Mouse (Mus musculus) MEL (cell line): ENCODE data around the gene Cenpt. TPM values are rescaled to one million over a fixed set of nuclear protein-coding genes. Genes with fewer than 3 reads are reported as not detected.

Source experiments
- DNase-seq: peaks from one replicate; pipeline ENCODE4 v3.0.0; 2011; ENCODE audit warnings: low read depth, low spot score
- H3K27ac ChIP-seq: 2 replicates; pipeline ENCODE4 v1.5.1; 2012; ENCODE audit warnings: low read depth, mild to moderate bottlenecking, control low read depth, low read length, moderate library complexity; ENCODE audit not compliant: control insufficient read depth
- H3K27me3 ChIP-seq, 2 experiments: fragments of 150-350 bp in 1 of 2; sonication (generic) in 1 of 2; 2 replicates each; pipeline ENCODE4 v1.6.1; 2012; ENCODE audit warnings: low read length in 2 of 2, mild to moderate bottlenecking in 2 of 2, improper control_type of control experiment in 1 of 2, moderate library complexity in 1 of 2; ENCODE audit not compliant: insufficient read depth in 2 of 2, control insufficient read depth in 1 of 2
- H3K36me3 ChIP-seq, 2 experiments: 2 replicates each; pipeline ENCODE4 v1.6.1; 2012 to 2014; ENCODE audit warnings: low read length in 2 of 2, improper control_type of control experiment in 1 of 2, inconsistent platforms in 1 of 2, mild to moderate bottlenecking in 1 of 2; ENCODE audit not compliant: insufficient read depth in 2 of 2, control insufficient read depth in 1 of 2
- H3K4me1 ChIP-seq, 2 experiments: fragments of 150-350 bp in 1 of 2; sonication (generic) in 1 of 2; 2 replicates each; pipeline ENCODE4 v1.6.1; 2012; ENCODE audit warnings: low read length in 2 of 2, improper control_type of control experiment in 1 of 2, mild to moderate bottlenecking in 1 of 2; ENCODE audit not compliant: insufficient read depth in 2 of 2, control insufficient read depth in 1 of 2
- H3K4me3 ChIP-seq, 2 experiments: fragments of 150-350 bp in 1 of 2; sonication (generic) in 1 of 2; 2 replicates each; pipeline ENCODE4 v1.5.1; 2012; ENCODE audit warnings: low read depth in 2 of 2, low read length in 2 of 2, mild to moderate bottlenecking in 2 of 2, moderate library complexity in 2 of 2, control low read depth in 1 of 2, improper control_type of control experiment in 1 of 2; ENCODE audit not compliant: control insufficient read depth in 1 of 2, insufficient read depth in 1 of 2
- H3K79me2 ChIP-seq: 2 replicates; pipeline ENCODE4 v1.6.1; 2012; ENCODE audit warnings: mild to moderate bottlenecking, low read length, moderate library complexity; ENCODE audit not compliant: control insufficient read depth, poor library complexity, insufficient read depth
- H3K9ac ChIP-seq: 2 replicates; pipeline ENCODE4 v1.6.1; 2012; ENCODE audit warnings: low read depth, mild to moderate bottlenecking, control low read depth, low read length, moderate library complexity; ENCODE audit not compliant: control insufficient read depth, poor library complexity, severe bottlenecking
- H3K9me3 ChIP-seq: fragments of 150-350 bp; sonication (generic); replicated peaks from 2 replicates; pipeline ENCODE4 v1.6.1; 2012; ENCODE audit warnings: mild to moderate bottlenecking, low read length, improper control_type of control experiment, moderate library complexity; ENCODE audit not compliant: insufficient read depth
- CHD1 ChIP-seq: IDR thresholded peaks from 2 replicates; pipeline ENCODE4 v1.6.1; 2012; ENCODE audit warnings: low read depth, mild to moderate bottlenecking, inconsistent platforms, low read length, improper control_type of control experiment
- CHD2 ChIP-seq: IDR thresholded peaks from 2 replicates; pipeline ENCODE4 v1.6.1; 2011; ENCODE audit warnings: low read length, improper control_type of control experiment
- CTCF ChIP-seq, 3 experiments: IDR thresholded peaks in 2 of 3; conservative IDR thresholded peaks in 1 of 3; 2 replicates each; pipeline ENCODE4 v1.5.1; 2011 to 2012; ENCODE audit warnings: low read length in 3 of 3, low read depth in 2 of 3, mild to moderate bottlenecking in 2 of 3, improper control_type of control experiment in 1 of 3, inconsistent platforms in 1 of 3, mixed read lengths in 1 of 3, moderate library complexity in 1 of 3; ENCODE audit not compliant: control insufficient read depth in 1 of 3, insufficient read depth in 1 of 3, poor library complexity in 1 of 3, severe bottlenecking in 1 of 3
- ETS1 ChIP-seq: IDR thresholded peaks from 2 replicates; pipeline ENCODE4 v1.6.1; 2012; ENCODE audit warnings: low read depth, mild to moderate bottlenecking, inconsistent platforms, low read length, improper control_type of control experiment, moderate library complexity
- GABPA ChIP-seq: IDR thresholded peaks from 2 replicates; pipeline ENCODE4 v1.6.1; 2012; ENCODE audit warnings: low read depth, mild to moderate bottlenecking, inconsistent platforms, low read length, improper control_type of control experiment, moderate library complexity
- KAT2A ChIP-seq: conservative IDR thresholded peaks from 2 replicates; pipeline ENCODE4 v1.6.1; 2012; ENCODE audit warnings: low read depth, low read length, improper control_type of control experiment, inconsistent platforms
- MAFK ChIP-seq: IDR thresholded peaks from 2 replicates; pipeline ENCODE4 v1.6.1; 2011; ENCODE audit warnings: low read depth, mild to moderate bottlenecking, low read length, improper control_type of control experiment, borderline replicate concordance
- MAX ChIP-seq: IDR thresholded peaks from 2 replicates; pipeline ENCODE4 v1.6.1; 2011; ENCODE audit warnings: low read length, improper control_type of control experiment
- MAZ ChIP-seq: IDR thresholded peaks from 2 replicates; pipeline ENCODE4 v1.6.1; 2012; ENCODE audit warnings: low read depth, mild to moderate bottlenecking, inconsistent platforms, low read length, improper control_type of control experiment
- MEF2A ChIP-seq: IDR thresholded peaks from 2 replicates; pipeline ENCODE4 v1.6.1; 2014; ENCODE audit warnings: low read depth, mild to moderate bottlenecking, inconsistent platforms, low read length, improper control_type of control experiment; ENCODE audit not compliant: poor library complexity, insufficient replicate concordance, severe bottlenecking; ENCODE audit errors: extremely low read depth
- MYC ChIP-seq: IDR thresholded peaks from 2 replicates; pipeline ENCODE4 v1.6.1; 2011; ENCODE audit warnings: low read depth, mild to moderate bottlenecking, low read length, improper control_type of control experiment, moderate library complexity
- NELFE ChIP-seq: IDR thresholded peaks from 2 replicates; pipeline ENCODE4 v1.6.1; 2011; ENCODE audit warnings: low read depth, low read length, improper control_type of control experiment
- NRF1 ChIP-seq: IDR thresholded peaks from 2 replicates; pipeline ENCODE4 v1.6.1; 2014; ENCODE audit warnings: low read depth, mild to moderate bottlenecking, inconsistent platforms, low read length, improper control_type of control experiment, moderate library complexity; ENCODE audit not compliant: poor library complexity, insufficient read depth, severe bottlenecking
- POLR2AphosphoS2 ChIP-seq: IDR thresholded peaks from 2 replicates; pipeline ENCODE4 v1.6.1; 2011; ENCODE audit warnings: low read length, improper control_type of control experiment
- POLR2AphosphoS5 ChIP-seq: IDR thresholded peaks from 2 replicates; pipeline ENCODE4 v1.6.1; 2012; ENCODE audit warnings: low read depth, borderline replicate concordance, mild to moderate bottlenecking, inconsistent platforms, low read length, moderate library complexity, mixed read lengths
- RAD21 ChIP-seq: IDR thresholded peaks from 2 replicates; pipeline ENCODE4 v1.6.1; 2011; ENCODE audit warnings: mild to moderate bottlenecking, low read depth, low read length, improper control_type of control experiment
- SIN3A ChIP-seq: IDR thresholded peaks from 2 replicates; pipeline ENCODE4 v1.6.1; 2012; ENCODE audit warnings: low read length, improper control_type of control experiment, inconsistent platforms
- SMC3 ChIP-seq: IDR thresholded peaks from 2 replicates; pipeline ENCODE4 v1.6.1; 2011; ENCODE audit warnings: low read depth, low read length, improper control_type of control experiment
- USF1 ChIP-seq: IDR thresholded peaks from 2 replicates; pipeline ENCODE4 v1.6.1; 2014; ENCODE audit warnings: low read depth, mild to moderate bottlenecking, inconsistent platforms, low read length, improper control_type of control experiment, moderate library complexity
- USF2 ChIP-seq, 2 experiments: IDR thresholded peaks; 2 replicates each; pipeline ENCODE4 v1.6.1; 2011 to 2012; ENCODE audit warnings: improper control_type of control experiment in 2 of 2, low read length in 2 of 2, borderline replicate concordance in 1 of 2, inconsistent platforms in 1 of 2, low read depth in 1 of 2, mild to moderate bottlenecking in 1 of 2; ENCODE audit not compliant: insufficient read depth in 1 of 2
- ZKSCAN1 ChIP-seq: IDR thresholded peaks from 2 replicates; pipeline ENCODE4 v1.6.1; 2012; ENCODE audit warnings: low read depth, mild to moderate bottlenecking, inconsistent platforms, low read length, improper control_type of control experiment, moderate library complexity
- ZMIZ1 ChIP-seq: IDR thresholded peaks from 2 replicates; pipeline ENCODE4 v1.6.1; 2012; ENCODE audit warnings: low read depth, mild to moderate bottlenecking, inconsistent platforms, low read length, improper control_type of control experiment, moderate library complexity
- polyA plus RNA-seq, 2 experiments: library from polyadenylated mRNA; stranded (reverse) in 1 of 2; unstranded in 1 of 2; fragments of >175 nt in 1 of 2; fragments of >200 nt in 1 of 2; gene quantifications; 2 replicates each; pipeline versions ENCODE4 v1.2.1 to v1.2.4; 2012; ENCODE audit warnings: low replicate concordance in 2 of 2, low read depth in 1 of 2; ENCODE audit not compliant: insufficient read length in 2 of 2, insufficient read depth in 1 of 2, missing spikeins in 1 of 2
- total RNA-seq: library from RNA; depleted of rRNA; stranded (reverse); fragments of 300-350 nt; gene quantifications from 2 replicates; pipeline ENCODE4 v1.2.3, GENCODE M21; 2012

Gene Cenpt
- total and polyA plus RNA-seq, 3 experiments: 14.2 to 26.5 TPM; not detected in 1

- no peak overlapping the region for H3K4me3 ChIP-seq
- H3K4me1 ChIP-seq: no peaks in the 10 kb centered on the region
- no peak overlapping the region for H3K9ac ChIP-seq
- peaks cover 0 to 1% of the 10 kb centered on the region in 2 experiments; a peak in 2 of 4 replicates for H3K36me3 ChIP-seq
- no peak overlapping the region for H3K27ac ChIP-seq
- TF ChIP-seq MAFK: no peak
- TF ChIP-seq SIN3A: no peak
- no peak for TF ChIP-seq POLR2AphosphoS2
- no peak for TF ChIP-seq MEF2A
- no peak for TF ChIP-seq CHD2
- no peak for TF ChIP-seq MYC
- no peak for TF ChIP-seq USF1
- TF ChIP-seq SMC3: peak; percentile 72
- TF ChIP-seq RAD21: peak; percentile 49
- no peak for TF ChIP-seq ETS1
- TF ChIP-seq GABPA: no peak
- TF ChIP-seq CTCF (IDR thresholded peaks at IDR 0.05 in 2 of 3, conservative IDR thresholded peaks at IDR 0.05 in 1 of 3; ENCODE audit: control insufficient read depth in 1 of 3, insufficient read depth in 1 of 3, low read depth in 2 of 3, low read length in 3 of 3, poor library complexity in 1 of 3, severe bottlenecking in 1 of 3): peak; percentile 50 to 69 (median 68)
- no peak for TF ChIP-seq POLR2AphosphoS5
- no peak for TF ChIP-seq CHD1
- TF ChIP-seq MAX: no peak
- peak; percentile 44 for DNase-seq
- H3K79me2 ChIP-seq: no peaks in the 10 kb centered on the region
- no peaks in the 10 kb centered on the region for H3K27me3 ChIP-seq
- H3K9me3 ChIP-seq: no peaks in the 10 kb centered on the region
Observed at GRCm38 (mm10) chr8:105892432-105892831, 39.4 kb upstream of the Cenpt start.

GRCm38 (mm10) chr8:105890870-105891269 lies 37.8 kb upstream of the Cenpt start:
- DNase-seq: no peak
- no peak overlapping the region for H3K27ac ChIP-seq
- peaks cover 0 to 9% of the 10 kb centered on the region in 2 experiments; a peak in 2 of 4 replicates for H3K36me3 ChIP-seq
- H3K9ac ChIP-seq: no peak overlapping the region
- no peaks in the 10 kb centered on the region for H3K27me3 ChIP-seq
- H3K4me1 ChIP-seq: no peaks in the 10 kb centered on the region
- H3K9me3 ChIP-seq: no peaks in the 10 kb centered on the region
- no peak for TF ChIP-seq NRF1
- TF ChIP-seq ZKSCAN1: no peak
- no peak for TF ChIP-seq KAT2A
- TF ChIP-seq MAZ: no peak
- no peak for TF ChIP-seq CHD2
- TF ChIP-seq ZMIZ1: no peak
- no peak for TF ChIP-seq USF2 (IDR thresholded peaks at IDR 0.05; ENCODE audit: borderline replicate concordance in 1 of 2, insufficient read depth in 1 of 2, low read depth in 1 of 2, low read length in 2 of 2)
- TF ChIP-seq CHD1: no peak
- no peak for TF ChIP-seq NELFE
- no peak for TF ChIP-seq GABPA
- no peaks in the 10 kb centered on the region for H3K79me2 ChIP-seq
- H3K4me3 ChIP-seq: no peak overlapping the region
